In genomic region chr5:4756871-4757711, GRCm38 (mm10) we compare ENCODE assay signal across 8 mouse cellular contexts. TPM values are rescaled to one million over a fixed set of nuclear protein-coding genes. Genes with fewer than 3 reads are reported as not detected.
A peak's percentile ranks its signal among the peaks of the same experiment; 100 is the strongest.
DNase-seq lines count a peak whose midpoint lies in the region; ATAC-seq and TF ChIP-seq lines count a peak whose summit lies in the region.

No protein-coding gene starts in this region.

- H3K4me3 ChIP-seq in embryonic facial prominence, embryonic 15.5 days (replicated peaks), result peak overlapping the region; percentile 78
- peak overlapping the region; percentile 85 for H3K4me3 ChIP-seq in heart, embryonic 11.5 days (ENCODE audit: low read depth, low read length)
- peak overlapping the region; percentile 90 for H3K4me3 ChIP-seq in kidney, embryonic 14.5 days (ENCODE audit: low read length)
- H3K4me3 ChIP-seq in liver, adult 2 months (ENCODE audit: insufficient read depth, low read depth, low read length), result peak overlapping the region; percentile 87
- peak overlapping the region; percentile 63 for H3K4me3 ChIP-seq in myocyte

- ATAC-seq in embryonic facial prominence, embryonic 15.5 days (ENCODE audit: insufficient number of reproducible peaks, low FRiP score, low TSS enrichment, low read depth), result peak; percentile 44
- ATAC-seq in heart, embryonic 11.5 days (replicated peaks; ENCODE audit: insufficient number of reproducible peaks, low FRiP score, low TSS enrichment), result peak; percentile 44; the same call in 1 of the 2 replicates
- ATAC-seq in kidney, embryonic 14.5 days (ENCODE audit: low FRiP score, low TSS enrichment), result peak; percentile 50

- peaks cover 22% of the 10 kb centered on the region for H3K4me1 ChIP-seq in embryonic facial prominence, embryonic 15.5 days
- peaks cover 14% of the 10 kb centered on the region for H3K4me1 ChIP-seq in heart, embryonic 11.5 days (ENCODE audit: control insufficient read depth, insufficient read depth, low read length)
- H3K4me1 ChIP-seq in kidney, embryonic 14.5 days (ENCODE audit: control insufficient read depth, insufficient read depth, low read length), result peaks cover 7% of the 10 kb centered on the region; the same call in 1 of the 2 replicates
- 0 out of 2 replicates have a peak, but pooled peaks cover 1% of the 10 kb centered on the region for H3K4me1 ChIP-seq in liver, adult 2 months (ENCODE audit: control insufficient read depth, insufficient read depth, low read length)

- peak overlapping the region; percentile 76 for H3K9ac ChIP-seq in embryonic facial prominence, embryonic 15.5 days
- peak overlapping the region; percentile 96 for H3K9ac ChIP-seq in heart, embryonic 11.5 days (ENCODE audit: low read depth, low read length)
- peak overlapping the region; percentile 96 for H3K9ac ChIP-seq in kidney, embryonic 14.5 days (ENCODE audit: low read depth, low read length)
- H3K9ac ChIP-seq in liver, adult 2 months (ENCODE audit: low read depth, low read length), result peak overlapping the region; percentile 98

- 0 out of 2 replicates have a peak, but pooled peaks have one; percentile 23 for TF ChIP-seq POLR2A in liver, adult 2 months (IDR thresholded peaks at IDR 0.05; ENCODE audit: extremely low read depth, insufficient read depth, low read length)
- peak; percentile 4 for TF ChIP-seq POLR2A in myocyte (IDR thresholded peaks at IDR 0.05; ENCODE audit: insufficient read length, low read depth)

- H3K27ac ChIP-seq in embryonic facial prominence, embryonic 15.5 days (replicated peaks), result peak overlapping the region; percentile 97
- H3K27ac ChIP-seq in heart, embryonic 11.5 days (ENCODE audit: low read depth, low read length), result peak overlapping the region; percentile 98
- H3K27ac ChIP-seq in kidney, embryonic 14.5 days (ENCODE audit: low read depth, low read length), result peak overlapping the region; percentile 98
- peak overlapping the region; percentile 90 for H3K27ac ChIP-seq in liver, adult 2 months (replicated peaks; ENCODE audit: insufficient read depth, low read depth, low read length)

- peak overlapping the region; percentile 94 for H3K4me2 ChIP-seq in embryonic facial prominence, embryonic 15.5 days (replicated peaks)
- peak overlapping the region; percentile 97 for H3K4me2 ChIP-seq in heart, embryonic 11.5 days
- H3K4me2 ChIP-seq in kidney, embryonic 14.5 days (replicated peaks; ENCODE audit: low read depth, low read length), result peak overlapping the region; percentile 61
- H3K4me2 ChIP-seq in myocyte (ENCODE audit: low read depth), result peak overlapping the region; percentile 56

- DNase-seq in left cerebral cortex, adult 18-20 months (ENCODE audit: low spot score in 2 of 2), result peak; percentile 20 to 55
- DNase-seq in left cerebral cortex, adult 11 months (ENCODE audit: low spot score), result no peak
- DNase-seq in liver, adult 2 months (ENCODE audit: extremely low read depth, low read depth, low spot score), result peak; percentile 58
- peak; percentile 29 for DNase-seq in urinary bladder, postnatal 10 days (ENCODE audit: low spot score)

- no peak for TF ChIP-seq CTCF in liver, adult 2 months (IDR thresholded peaks at IDR 0.05; ENCODE audit: low read depth, low read length)

- no peaks in the 10 kb centered on the region for H3K36me3 ChIP-seq in embryonic facial prominence, embryonic 15.5 days
- H3K36me3 ChIP-seq in heart, embryonic 11.5 days (ENCODE audit: control insufficient read depth, insufficient read depth, low read length), result no peaks in the 10 kb centered on the region
- H3K36me3 ChIP-seq in kidney, embryonic 14.5 days (ENCODE audit: control insufficient read depth, insufficient read depth, low read length), result peaks cover 4% of the 10 kb centered on the region; the same call in 1 of the 2 replicates
- no peaks in the 10 kb centered on the region for H3K36me3 ChIP-seq in liver, adult 2 months (ENCODE audit: control insufficient read depth, insufficient read depth, low read length)
- peaks cover 8% of the 10 kb centered on the region for H3K36me3 ChIP-seq in myocyte (ENCODE audit: control insufficient read depth, insufficient read depth)

- no peaks in the 10 kb centered on the region; the same call in 1 of the 2 replicates for H3K79me2 ChIP-seq in liver, adult 2 months (ENCODE audit: control insufficient read depth, insufficient read depth, low read length)
- H3K79me2 ChIP-seq in myocyte (ENCODE audit: control insufficient read depth, insufficient read depth), result no peaks in the 10 kb centered on the region

- H3K9me3 ChIP-seq in embryonic facial prominence, embryonic 15.5 days (replicated peaks), result no peaks in the 10 kb centered on the region
- H3K9me3 ChIP-seq in heart, embryonic 11.5 days (replicated peaks; ENCODE audit: control insufficient read depth, low read length), result no peaks in the 10 kb centered on the region
- no peaks in the 10 kb centered on the region for H3K9me3 ChIP-seq in kidney, embryonic 14.5 days (ENCODE audit: control insufficient read depth, low read length)

- H3ac ChIP-seq in myocyte (ENCODE audit: control insufficient read depth, insufficient read length), result peak overlapping the region; percentile 85

- under 1% methylated on average over 79 of the region's 80 CpGs for WGBS in embryonic facial prominence, embryonic 15.5 days
- WGBS in heart, embryonic 11.5 days (ENCODE audit: insufficient replicate concordance), result under 1% methylated on average over 70 of the region's 80 CpGs
- WGBS in kidney, embryonic 14.5 days, result under 1% methylated on average over 72 of the region's 80 CpGs
- under 1% methylated on average over 80 of the region's 80 CpGs for WGBS in liver, adult 2 months

- H3K27me3 ChIP-seq in embryonic facial prominence, embryonic 15.5 days, result no peaks in the 10 kb centered on the region
- H3K27me3 ChIP-seq in heart, embryonic 11.5 days (ENCODE audit: control insufficient read depth, insufficient read depth, low read length), result no peaks in the 10 kb centered on the region
- no peaks in the 10 kb centered on the region for H3K27me3 ChIP-seq in kidney, embryonic 14.5 days (ENCODE audit: control insufficient read depth, insufficient read depth, low read length)
- H3K27me3 ChIP-seq in liver, adult 2 months (ENCODE audit: control insufficient read depth, insufficient read depth, low read length), result no peaks in the 10 kb centered on the region
- H3K27me3 ChIP-seq in myocyte (ENCODE audit: control insufficient read depth, insufficient read depth, insufficient read length), result no peaks in the 10 kb centered on the region

TF ChIP-seq in myocyte, 11 proteins besides CTCF, POLR2A, EP300 and RAD21:
- TF ChIP-seq POLR2AphosphoS2 (IDR thresholded peaks at IDR 0.05; ENCODE audit: insufficient read length, low read depth) (peak; percentile 42), SRF (IDR thresholded peaks at IDR 0.05; ENCODE audit: control insufficient read depth, insufficient read length, low read depth) (no peak)

RNA-seq across cellular contexts. Expression of gene Fzd1, which starts 0.7 kb away (rescaled TPM):
- total RNA-seq in left cerebral cortex, adult 18-20 months (2021), result 10 to 100 TPM; 12.9 to 13.2 TPM
- 25.9 and 26.7 TPM in 2 replicates for polyA plus RNA-seq in embryonic facial prominence, embryonic 15.5 days (2015; fragmentation: Nextera tagmentation; extraction: Ambion mirVana)
- polyA plus RNA-seq in heart, embryonic 11.5 days (2014; fragmentation: Nextera tagmentation; extraction: Ambion mirVana), result 19.7 and 24.6 TPM in 2 replicates
- polyA plus RNA-seq in kidney, embryonic 14.5 days (2014; fragmentation: Nextera tagmentation; extraction: Ambion mirVana), result 29.6 and 44.7 TPM in 2 replicates
- total RNA-seq in liver, adult 2 months (2014; rRNA removed), result 3.2 and 4.4 TPM in 2 replicates
- polyA plus RNA-seq in liver, adult 2 months (2012; rRNA removed), result 5.0 and 6.5 TPM in 2 replicates
- polyA plus RNA-seq in myocyte (2012; fragmentation: generic; extraction: Trizol), result 13.1 TPM
